Mouse (Mus musculus) myocyte (in vitro differentiated cells): ENCODE data around the gene Arhgap10.

Experiments used
- MAX ChIP-seq: IDR thresholded peaks from one replicate; pipeline ENCODE4 v1.6.1; 2011; ENCODE audit warnings: low read depth, mild to moderate bottlenecking, control low read depth
- MYOG ChIP-seq, 3 experiments: IDR thresholded peaks; one replicate each; pipeline ENCODE4 v1.6.1; 2011; ENCODE audit warnings: control low read depth in 2 of 3, low read depth in 2 of 3, mild to moderate bottlenecking in 2 of 3; ENCODE audit not compliant: insufficient read length in 2 of 3, control insufficient read depth in 1 of 3, insufficient read depth in 1 of 3
- POLR2A ChIP-seq: IDR thresholded peaks from one replicate; pipeline ENCODE4 v1.6.1; 2011; ENCODE audit warnings: low read depth, mild to moderate bottlenecking, control low read depth, moderate library complexity; ENCODE audit not compliant: insufficient read length
- REST ChIP-seq: IDR thresholded peaks from one replicate; pipeline ENCODE4 v1.6.1; 2011; ENCODE audit warnings: mild to moderate bottlenecking, control low read depth, moderate library complexity; ENCODE audit not compliant: insufficient read depth, insufficient read length
- TCF12 ChIP-seq: IDR thresholded peaks from one replicate; pipeline ENCODE4 v1.6.1; 2011; ENCODE audit warnings: mild to moderate bottlenecking, control low read depth; ENCODE audit not compliant: poor library complexity, insufficient read depth, severe bottlenecking
- USF1 ChIP-seq: IDR thresholded peaks from one replicate; pipeline ENCODE4 v1.6.1; 2011; ENCODE audit warnings: low read depth, mild to moderate bottlenecking, control low read depth, moderate library complexity

DNA sequence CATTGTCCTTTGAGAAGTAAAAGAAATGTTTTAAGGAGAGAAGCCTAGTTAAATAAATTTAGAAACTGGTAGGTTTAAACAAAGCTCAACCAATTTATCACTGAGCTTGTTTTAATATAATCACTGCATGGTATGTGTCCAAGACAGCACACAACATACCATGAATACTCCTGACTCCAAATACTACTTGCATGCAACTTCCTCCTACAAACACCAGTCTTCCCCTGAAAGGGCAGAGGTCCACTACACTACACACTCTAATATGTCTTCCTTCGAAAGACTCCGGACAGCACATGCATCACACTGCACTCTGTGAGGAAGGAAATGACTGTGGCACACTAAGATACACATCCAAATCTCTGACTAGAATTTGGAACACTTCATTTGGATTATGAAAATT is 20.3 kb downstream of the Arhgap10 start:
- TF ChIP-seq POLR2A = no peak
- no peak for TF ChIP-seq MYOG (IDR thresholded peaks at IDR 0.05; ENCODE audit: control insufficient read depth in 1 of 3, insufficient read depth in 1 of 3, insufficient read length in 2 of 3, low read depth in 2 of 3)
- TF ChIP-seq TCF12 = no peak
- no peak for TF ChIP-seq USF1
- no peak for TF ChIP-seq REST
- no peak for TF ChIP-seq MAX
